Mouse (Mus musculus) adrenal gland, postnatal 36 days (tissue): Measurements from ENCODE around the gene Anpep. TPM values are rescaled to one million over a fixed set of nuclear protein-coding genes. Genes with fewer than 3 reads are reported as not detected.
"Not testable (repeated sequence)": the region's sequence is repeated elsewhere in the genome, so short reads cannot be mapped to it uniquely, and the experiment has no call there.

Experiments used
- DNase-seq, 2 experiments: peaks; one replicate each; pipeline ENCODE4 v3.0.0; 2021; ENCODE audit warnings: mixed read lengths in 1 of 2
- total RNA-seq, 2 experiments: library from RNA; stranded (reverse); gene quantifications; 2 replicates each; pipeline ENCODE4 v1.2.3; 2021

The Anpep gene
- total RNA-seq, 2 experiments from 2014 or later: 9.2 to 10.8 TPM

DNA sequence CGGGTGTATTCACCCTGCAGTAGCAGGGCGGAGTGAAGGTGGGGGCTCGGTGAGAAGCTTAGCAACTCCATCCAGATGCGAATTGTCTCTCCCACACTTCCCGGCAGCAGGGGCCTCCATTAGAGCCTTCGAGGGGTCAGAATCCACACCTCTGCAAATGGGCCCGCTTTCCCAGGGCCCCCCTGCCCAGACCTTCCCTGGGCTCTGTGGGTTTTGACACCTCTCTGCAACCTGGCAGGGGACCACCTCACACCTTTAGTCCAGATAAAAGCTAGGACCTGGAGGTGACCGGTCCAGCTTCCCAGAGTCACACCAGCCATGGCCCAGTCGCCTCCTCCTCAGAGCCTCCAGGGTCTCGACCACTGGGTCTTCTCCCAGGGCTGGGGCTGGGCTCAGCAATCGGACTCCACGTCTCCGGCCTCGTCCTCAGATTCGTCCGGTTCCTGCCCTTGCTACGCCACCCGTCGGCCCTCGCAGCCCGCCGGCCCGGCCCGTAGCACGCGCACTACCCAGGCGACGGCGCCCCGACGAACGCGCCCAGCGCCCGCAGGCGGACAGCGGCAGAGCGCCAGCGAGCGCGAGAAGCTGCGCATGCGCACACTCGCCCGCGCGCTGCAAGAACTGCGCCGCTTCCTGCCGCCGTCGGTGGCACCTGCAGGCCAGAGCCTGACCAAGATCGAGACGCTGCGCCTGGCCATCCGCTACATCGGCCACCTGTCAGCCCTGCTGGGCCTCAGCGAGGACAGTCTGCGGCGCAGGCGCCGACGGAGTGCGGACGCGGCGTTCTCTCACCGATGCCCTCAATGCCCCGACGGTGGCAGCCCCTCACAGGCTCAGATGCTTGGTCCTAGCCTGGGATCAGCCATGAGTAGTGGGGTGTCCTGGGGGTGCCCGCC is 50.0 kb downstream of the Anpep start, which contains the start of gene Mesp2:
Gene Mesp2 (plus strand): TSS at position 117 of the 896 bp plus-strand sequence.
- peak; percentile 77 to 87 for DNase-seq

DNA sequence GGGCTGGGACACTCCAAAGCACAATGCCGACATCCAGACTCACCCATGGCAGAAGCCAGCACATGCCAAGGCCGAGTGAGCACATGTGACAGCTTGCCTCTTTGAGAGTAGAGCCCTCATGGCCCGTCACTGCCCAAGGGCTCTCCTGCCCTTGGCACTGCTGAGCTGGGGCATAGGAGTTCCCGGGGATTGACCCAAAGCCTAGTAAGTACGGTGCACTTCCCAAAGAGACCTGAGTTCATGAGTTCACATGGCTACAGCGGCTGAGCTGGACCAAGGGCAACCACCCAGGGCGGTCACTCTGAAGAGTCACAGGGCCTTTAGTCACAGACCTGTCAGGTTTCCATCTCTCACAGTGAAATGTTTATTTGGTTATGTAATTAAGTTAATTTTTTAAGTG is 52.3 kb downstream of the Anpep start:
- DNase-seq: peak; percentile 32 to 59

DNA sequence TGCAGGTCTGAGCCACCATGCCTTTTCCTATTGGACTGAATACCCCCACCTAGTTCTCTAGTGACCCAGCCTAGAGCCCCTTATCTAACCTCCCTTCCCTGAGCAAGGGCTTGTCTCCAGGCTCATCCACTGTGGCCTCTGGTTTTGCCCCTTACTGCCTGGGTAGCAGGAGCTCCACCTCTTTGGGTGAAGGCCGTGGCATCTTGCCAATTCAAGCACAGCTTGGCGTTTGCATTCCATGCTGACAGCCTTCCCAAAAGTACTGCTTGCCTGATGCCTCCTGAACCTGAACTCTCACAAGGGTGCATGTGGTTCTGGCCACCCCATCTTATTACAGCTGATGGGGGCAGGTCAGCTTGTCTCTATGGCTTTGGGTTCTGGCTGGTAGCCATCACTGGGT is 57.0 kb downstream of the Anpep start:
- DNase-seq: peak; percentile 79 to 84

DNA sequence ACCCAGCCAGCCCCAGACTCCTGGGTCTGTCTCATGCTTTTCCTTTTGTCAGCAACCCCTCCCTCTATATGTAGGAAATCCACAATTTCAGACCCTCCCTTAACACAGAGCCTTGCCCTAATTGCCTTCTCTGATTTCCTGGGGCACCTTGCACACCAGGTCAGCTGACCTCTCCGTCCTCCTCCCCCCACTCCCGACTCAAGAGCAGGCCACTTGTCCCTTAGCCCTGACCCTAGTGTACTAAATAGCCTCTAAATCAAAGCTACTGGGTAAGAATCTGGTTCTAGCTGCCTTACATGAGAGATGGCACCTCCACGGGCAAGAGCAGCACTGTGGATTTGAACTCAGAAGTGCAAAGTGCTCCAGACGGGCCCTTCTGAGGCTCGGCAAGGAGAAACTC is 58.8 kb downstream of the Anpep start:
- no peak for DNase-seq

DNA sequence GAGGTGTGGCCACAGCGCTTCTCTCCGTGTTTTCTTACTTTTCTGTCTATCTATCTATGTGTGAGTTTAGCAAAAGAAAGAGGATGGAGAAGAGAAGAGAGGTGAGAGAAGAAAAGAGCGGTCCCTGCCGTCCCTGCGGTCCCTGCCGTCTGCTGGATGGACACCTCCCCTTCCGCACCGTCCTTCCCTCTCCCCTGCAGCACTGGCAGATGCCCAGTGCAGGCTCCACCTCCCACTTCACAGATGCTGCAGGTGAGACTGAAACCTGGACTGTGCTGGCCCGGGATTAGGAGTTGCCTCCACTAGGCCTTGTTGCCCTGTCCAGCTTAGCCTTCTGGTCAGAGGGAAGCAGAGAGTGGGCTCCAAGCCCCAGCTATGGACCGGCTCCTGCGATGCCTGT is 59.5 kb downstream of the Anpep start:
- DNase-seq: no peak

DNA sequence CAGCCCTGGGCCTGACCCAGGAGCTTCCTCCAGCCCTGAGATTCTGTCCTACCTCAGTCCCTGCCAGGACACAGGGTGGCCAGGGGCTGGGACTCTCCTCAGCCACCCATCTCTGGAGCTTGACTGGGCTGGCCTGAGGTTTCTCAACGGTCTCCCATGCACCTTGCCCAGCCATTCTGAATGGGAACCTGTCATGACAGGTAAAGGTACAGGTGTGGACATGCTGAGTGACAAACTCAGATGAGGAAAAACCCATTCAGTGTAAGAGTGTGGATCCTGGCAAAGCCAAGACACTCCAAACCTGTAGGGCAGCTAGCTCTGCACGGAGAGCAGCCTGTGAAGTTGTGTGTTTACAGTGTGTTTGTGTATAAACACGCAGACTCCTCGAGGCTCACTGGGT is 60.5 kb downstream of the Anpep start:
- no peak for DNase-seq

DNA sequence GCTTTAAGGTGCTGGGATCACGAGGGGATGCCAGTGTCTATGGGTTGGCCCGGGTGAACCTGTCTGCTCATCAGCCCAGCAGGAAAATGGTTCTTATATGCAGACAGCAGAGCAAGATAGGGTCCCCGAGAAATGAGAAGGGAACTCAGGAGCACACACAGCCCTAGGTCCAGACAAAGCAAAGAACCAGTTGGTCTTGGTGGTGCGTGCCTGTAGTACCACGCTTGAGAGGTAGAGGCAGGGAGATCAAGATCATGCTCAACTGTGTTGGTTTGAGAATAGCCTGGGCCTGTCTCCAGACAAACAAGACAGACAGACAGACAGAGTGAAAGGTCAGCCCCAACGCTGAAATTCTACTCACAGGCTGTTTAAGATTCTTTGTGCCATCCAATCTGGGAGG is 61.4 kb downstream of the Anpep start:
- no peak for DNase-seq

DNA sequence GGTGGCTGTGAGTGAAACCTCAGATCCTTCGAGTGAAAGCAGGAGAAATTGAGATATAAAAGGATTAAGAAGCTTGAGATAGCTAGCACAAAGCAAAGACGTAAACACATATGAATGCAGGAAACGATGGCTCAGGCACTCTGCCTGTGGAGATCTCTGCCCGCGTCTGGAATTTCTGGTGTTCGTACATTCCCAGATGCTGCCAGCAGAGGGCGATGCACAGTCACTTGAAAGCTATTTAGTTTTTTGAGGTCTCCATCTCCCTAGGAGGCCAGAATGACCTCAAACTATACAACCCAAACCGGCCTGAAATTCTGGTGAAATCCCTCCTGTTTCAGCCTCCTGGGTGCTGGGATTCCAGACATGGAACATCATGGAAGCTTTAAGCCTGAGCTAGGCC is 61.8 kb downstream of the Anpep start:
- peak; percentile 83 for DNase-seq

DNA sequence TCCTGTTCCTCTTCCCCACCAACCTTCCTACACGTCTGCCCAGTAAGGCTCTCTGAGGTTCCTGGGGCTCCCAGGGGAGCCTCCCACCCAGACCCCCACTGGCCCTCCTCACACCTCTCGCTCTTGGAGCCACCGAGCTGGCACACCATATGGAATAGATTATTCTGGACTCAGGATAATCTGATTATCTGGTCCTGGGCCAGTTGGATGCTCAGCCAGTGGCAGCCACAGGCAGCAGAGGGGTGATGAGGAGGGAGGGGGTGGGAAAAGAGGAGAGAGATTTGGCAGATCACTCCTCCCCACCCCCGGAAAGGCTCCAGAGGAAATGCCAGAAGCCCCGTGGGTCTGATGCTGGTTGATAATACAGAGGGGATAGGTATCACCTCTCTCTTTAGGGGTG is 62.3 kb downstream of the Anpep start:
- no peak for DNase-seq

DNA sequence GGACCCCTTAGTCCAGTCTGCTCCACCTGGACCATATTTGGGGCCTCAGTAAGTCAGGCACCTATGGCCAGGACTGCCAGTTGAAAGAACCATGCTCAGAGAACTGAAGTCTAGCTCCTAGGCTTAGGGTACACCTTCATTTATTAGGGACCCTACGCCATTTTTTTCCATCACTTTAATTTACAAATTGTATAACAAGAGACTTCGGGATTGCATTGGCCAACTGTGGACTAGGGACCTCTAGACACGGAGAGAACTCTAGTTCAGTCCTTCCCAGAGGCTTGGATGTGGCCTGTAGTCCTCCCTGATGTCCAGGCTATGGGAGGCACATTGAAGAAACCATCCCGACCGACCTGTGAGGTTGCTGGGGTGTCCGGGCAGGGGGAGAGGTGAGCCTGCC is 67.2 kb downstream of the Anpep start, which contains the start of gene Mesp1:
Gene Mesp1 (minus strand): TSS at position 101 of the 400 bp plus-strand sequence.
- DNase-seq: no peak

DNA sequence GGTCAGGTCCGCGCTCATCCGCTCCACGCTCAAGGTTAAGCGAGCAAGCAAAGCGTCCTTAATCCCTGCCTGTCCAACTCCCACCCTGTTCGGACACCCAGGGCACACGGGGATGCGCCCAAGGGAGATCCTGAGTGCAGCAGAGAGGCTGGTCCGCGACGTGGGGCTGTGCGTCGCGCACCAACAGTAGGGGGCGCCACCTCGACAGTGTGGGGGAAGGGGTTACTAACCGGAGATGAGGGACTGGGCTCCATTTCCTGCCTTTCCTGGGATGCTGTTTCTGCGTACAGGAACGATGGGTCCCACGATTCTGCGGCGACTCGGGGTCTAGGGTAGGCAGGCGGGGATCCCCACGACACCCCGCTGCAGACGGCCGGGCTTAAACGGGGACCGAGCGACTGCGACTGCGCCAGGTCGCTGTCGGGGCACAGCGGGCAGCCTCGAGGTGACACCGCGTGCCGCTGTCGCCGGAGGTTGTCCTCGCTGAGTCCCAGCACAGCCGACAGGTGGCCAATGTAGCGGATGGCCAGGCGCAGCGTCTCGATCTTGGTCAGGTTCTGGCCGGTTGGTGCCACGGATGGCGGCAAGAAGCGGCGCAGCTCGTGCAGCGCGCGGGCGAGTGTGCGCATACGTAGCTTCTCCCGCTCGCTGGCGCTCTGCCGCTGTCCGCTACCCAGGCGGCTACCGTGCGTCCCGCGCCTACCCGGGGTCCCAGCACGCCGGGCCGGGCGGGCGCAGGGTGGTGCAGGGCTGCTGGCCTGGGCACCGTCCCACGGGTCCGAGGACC is 68.0 kb downstream of the Anpep start:
- peak; percentile 61 for DNase-seq

DNA sequence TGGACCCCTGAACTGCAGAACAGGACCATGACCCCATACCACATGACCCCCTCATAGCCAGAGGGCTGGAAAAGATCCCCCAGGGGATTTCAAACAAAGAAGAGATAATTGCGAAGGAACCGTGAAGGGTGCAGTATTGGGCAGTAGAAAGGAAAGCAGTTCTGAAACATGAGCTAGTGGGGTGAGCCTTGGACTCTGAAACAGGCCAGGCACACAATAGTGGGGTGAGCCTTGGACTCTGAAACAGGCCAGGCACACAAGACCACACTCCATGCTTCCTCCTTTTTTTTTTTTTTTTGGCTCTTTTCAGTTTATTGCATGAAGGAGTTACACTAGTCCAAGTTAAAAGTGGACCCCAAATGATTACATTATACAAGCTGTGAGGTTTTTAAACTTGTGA is 71.0 kb downstream of the Anpep start:
- not testable (repeated sequence) for DNase-seq

DNA sequence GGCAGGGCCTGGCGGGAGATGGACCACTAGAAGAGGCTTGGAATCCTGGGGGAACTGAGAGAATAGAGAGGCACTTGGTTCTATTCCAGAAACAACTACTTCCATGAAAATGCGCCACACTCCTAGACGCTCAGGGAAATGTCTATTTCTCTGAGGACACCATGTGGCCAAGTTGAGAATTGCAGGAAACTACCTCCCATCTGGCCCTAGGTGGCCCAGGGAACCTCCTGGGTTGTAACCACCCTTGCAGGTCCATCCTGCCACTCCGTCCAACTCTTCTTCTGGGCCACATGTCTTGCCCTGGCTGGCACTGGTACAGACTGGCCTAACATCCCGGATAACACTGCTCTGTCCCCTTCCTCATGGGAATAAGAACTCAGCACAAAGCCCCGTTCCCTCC is 74.6 kb downstream of the Anpep start:
- DNase-seq: peak; percentile 73 to 81

DNA sequence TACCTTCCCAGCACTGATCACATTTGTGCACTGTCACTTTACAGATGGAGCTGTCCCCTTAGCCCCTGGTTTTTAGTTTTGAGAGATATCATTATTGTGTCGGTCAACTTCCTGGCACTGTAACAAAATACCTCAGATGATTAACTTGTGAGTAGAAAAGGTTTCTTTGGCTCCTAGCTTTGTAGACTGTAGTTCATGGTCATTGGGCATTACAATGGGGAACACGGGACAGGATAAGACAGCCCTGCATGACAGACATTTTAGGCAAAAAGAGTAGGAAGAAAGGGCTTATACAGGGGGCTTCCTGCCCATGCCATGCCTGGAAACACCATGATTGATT is 78.4 kb downstream of the Anpep start:
- no peak for DNase-seq

DNA sequence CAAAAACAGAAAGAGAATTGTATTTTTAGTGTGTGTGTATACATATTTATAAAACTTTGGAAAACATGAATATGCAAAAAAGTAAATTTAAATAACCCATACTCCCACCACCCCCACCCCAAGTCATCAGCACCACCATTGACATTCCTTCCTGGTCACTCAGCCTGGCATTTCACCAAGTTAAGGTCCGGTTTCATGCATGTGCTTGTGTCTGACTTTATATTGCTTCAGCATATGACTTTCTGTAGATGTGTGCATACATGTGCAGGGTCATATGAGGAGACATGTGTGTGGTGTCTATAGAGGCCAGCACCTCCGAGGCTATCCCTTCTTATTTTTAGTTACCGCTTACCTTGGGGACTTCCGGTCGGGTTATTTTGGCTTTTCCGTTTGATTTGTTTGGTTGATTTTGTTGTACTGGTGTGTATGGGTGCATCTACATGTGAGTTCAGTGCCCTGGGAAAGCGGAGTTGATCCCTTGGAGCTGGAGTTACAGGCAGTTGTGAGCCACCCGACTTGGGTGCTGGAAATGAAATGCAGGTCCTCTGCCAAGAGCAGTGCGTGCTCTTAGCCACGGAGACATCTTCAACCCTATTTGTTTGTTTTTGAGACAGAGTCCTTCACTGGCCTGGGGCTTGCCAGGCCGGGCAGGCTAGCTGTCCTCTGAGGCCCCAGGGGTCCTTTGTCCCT is 78.9 kb downstream of the Anpep start:
- peak in 1 of 2 experiments; percentile 61 for DNase-seq

DNA sequence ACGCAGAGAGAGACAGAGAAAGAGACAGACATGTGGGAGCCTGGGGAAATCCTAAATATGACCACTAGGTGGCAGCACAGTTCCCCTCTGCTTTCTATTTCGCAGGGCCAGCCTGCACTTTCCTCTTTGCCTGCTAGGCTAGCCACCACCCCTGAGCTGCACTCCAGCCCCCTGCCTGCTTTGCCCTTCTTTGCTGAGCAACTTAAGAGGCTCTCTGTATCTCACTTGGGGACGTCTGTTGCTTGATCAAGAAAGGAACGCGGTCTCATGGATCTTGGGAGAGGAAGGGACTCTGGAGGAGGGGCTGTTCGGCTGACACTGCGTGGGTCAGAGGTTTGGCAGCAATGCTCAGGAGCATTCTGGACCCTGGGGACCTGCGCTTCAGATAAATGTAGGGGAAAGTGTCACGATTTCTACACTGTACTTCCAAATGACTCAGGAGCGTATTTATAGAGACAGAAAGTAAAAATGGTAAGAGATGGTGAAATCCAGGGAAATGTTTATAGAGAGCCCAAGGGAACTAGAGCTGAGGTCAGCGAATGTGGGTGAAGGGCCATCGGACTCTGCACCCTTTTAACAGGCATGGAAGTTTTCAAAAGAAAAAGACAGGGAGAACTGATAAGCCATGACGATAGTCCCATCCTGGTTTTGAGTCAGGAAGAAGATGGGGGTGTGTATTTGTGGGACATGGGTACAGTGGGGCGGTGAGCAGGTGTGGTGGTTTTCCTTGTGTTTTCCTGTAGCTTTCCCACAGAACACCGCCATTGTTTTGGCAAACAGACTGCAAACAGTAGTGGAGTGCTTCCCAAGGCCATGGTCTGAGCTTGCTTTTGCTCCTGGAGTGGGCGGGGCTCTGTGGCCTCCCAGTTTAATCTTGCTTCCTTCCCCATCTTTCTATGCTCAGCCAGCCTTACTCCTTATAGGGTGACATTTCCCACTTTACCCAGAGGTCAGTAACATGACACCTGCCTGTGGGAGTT is 79.9 kb downstream of the Anpep start:
- DNase-seq: peak; percentile 79 to 86

Other genes with a start within 250 kb of the Anpep start
- 10 to 100 TPM; 16.5 to 56.2 TPM for gene Rhcg, start 243.4 kb downstream of the Anpep start, total RNA-seq
- under 1 TPM; 0.49 to 0.50 TPM for gene Ticrr, start 200.9 kb downstream of the Anpep start, total RNA-seq
- gene Kif7, start 145.3 kb downstream of the Anpep start, total RNA-seq: 1 to 10 TPM; 4.1 TPM
- 100 to 1,000 TPM; 500 to 527 TPM for gene Plin1, start 128.2 kb downstream of the Anpep start, total RNA-seq
- gene Pex11a, start 117.9 kb downstream of the Anpep start, total RNA-seq: 10 to 100 TPM; 49.2 to 49.3 TPM
- 1 to 10 TPM; 1.6 to 2.0 TPM for gene Wdr93, start 117.9 kb downstream of the Anpep start, total RNA-seq
- not detected for gene Mesp1, start 67.3 kb downstream of the Anpep start, total RNA-seq
- gene Mesp2, start 50.3 kb downstream of the Anpep start, total RNA-seq: under 1 TPM; 0.26 to 0.79 TPM
- 10 to 100 TPM; 25.8 to 30.7 TPM for gene Ap3s2, start 59.6 kb upstream of the Anpep start, total RNA-seq
- 10 to 100 TPM; 15.2 to 21.2 TPM for gene Arpin, start 74.3 kb upstream of the Anpep start, total RNA-seq
- gene Zfp710, start 163.8 kb upstream of the Anpep start, total RNA-seq: 10 to 100 TPM; 14.2 to 15.5 TPM